Comparison of ENCODE assay signal across 11 mouse cellular contexts in genomic region chr5:124021701-124022100, GRCm38 (mm10). TPM values are rescaled to one million over a fixed set of nuclear protein-coding genes. Genes with fewer than 3 reads are reported as not detected.
DNase-seq lines count a peak whose midpoint lies in the region; ATAC-seq lines count a peak whose summit lies in the region.
"Had no signal": no experiment of that assay in that cellular context is flagged by ENCODE, and none has a peak within 500 bp of the region (broad histone marks: within the 10 kb centered on the region; RNA-seq: fewer than 3 reads in every experiment).

No protein-coding gene starts in this region.

- H3K4me3 ChIP-seq in lung, embryonic 16.5 days (ENCODE audit: low read length), result no peak overlapping the region
- no peak overlapping the region for H3K4me3 ChIP-seq in liver, embryonic 11.5 days (ENCODE audit: low read depth, low read length)
- H3K4me3 ChIP-seq: limb, embryonic 12.5 days; midbrain, embryonic 13.5 days had no signal

- no peaks in the 10 kb centered on the region for H3K9me3 ChIP-seq in lung, embryonic 16.5 days (ENCODE audit: control insufficient read depth, low read length)
- no peaks in the 10 kb centered on the region for H3K9me3 ChIP-seq in liver, embryonic 11.5 days (ENCODE audit: control insufficient read depth, low read length)
- H3K9me3 ChIP-seq: limb, embryonic 12.5 days; midbrain, embryonic 13.5 days had no signal

- no peaks in the 10 kb centered on the region for H3K27me3 ChIP-seq in lung, embryonic 16.5 days (ENCODE audit: control insufficient read depth, insufficient read depth, low read depth, low read length)
- H3K27me3 ChIP-seq in liver, embryonic 11.5 days (replicated peaks; ENCODE audit: control insufficient read depth, insufficient read depth, low read length), result no peaks in the 10 kb centered on the region
- H3K27me3 ChIP-seq: limb, embryonic 12.5 days; midbrain, embryonic 13.5 days had no signal

- WGBS in lung, embryonic 16.5 days, result 86% methylated on average over 11 of the region's 11 CpGs
- WGBS in liver, embryonic 11.5 days, result 73% methylated on average over 11 of the region's 11 CpGs

- no peak for ATAC-seq in lung, embryonic 16.5 days (ENCODE audit: low read depth)
- no peak for ATAC-seq in liver, embryonic 11.5 days (replicated peaks; ENCODE audit: low FRiP score)
- ATAC-seq: midbrain, embryonic 13.5 days had no signal

- H3K4me1 ChIP-seq in lung, embryonic 16.5 days (replicated peaks; ENCODE audit: control insufficient read depth, insufficient read depth, low read length), result peaks cover 64% of the 10 kb centered on the region
- peaks cover 95% of the 10 kb centered on the region for H3K4me1 ChIP-seq in liver, embryonic 11.5 days (replicated peaks; ENCODE audit: control insufficient read depth, insufficient read depth, low read length)

- H3K4me2 ChIP-seq in lung, embryonic 16.5 days (ENCODE audit: low read depth, low read length), result no peak overlapping the region
- peak overlapping the region; percentile 51 for H3K4me2 ChIP-seq in liver, embryonic 11.5 days
- H3K4me2 ChIP-seq: limb, embryonic 12.5 days; midbrain, embryonic 13.5 days had no signal

- H3K9ac ChIP-seq in lung, embryonic 16.5 days (ENCODE audit: low read length), result no peak overlapping the region
- H3K9ac ChIP-seq in liver, embryonic 11.5 days (ENCODE audit: low read depth, low read length), result peak overlapping the region; percentile 41; the same call in 1 of the 2 replicates
- H3K9ac ChIP-seq: limb, embryonic 12.5 days; midbrain, embryonic 13.5 days had no signal

- peak overlapping the region; percentile 68; the same call in 1 of the 2 replicates for H3K27ac ChIP-seq in lung, embryonic 16.5 days (ENCODE audit: low read length)
- H3K27ac ChIP-seq in liver, embryonic 11.5 days (ENCODE audit: low read depth, low read length), result peak overlapping the region; percentile 41
- H3K27ac ChIP-seq: limb, embryonic 12.5 days had no signal

- no peaks in the 10 kb centered on the region for H3K36me3 ChIP-seq in lung, embryonic 16.5 days (ENCODE audit: control insufficient read depth, insufficient read depth, low read length)
- H3K36me3 ChIP-seq in liver, embryonic 11.5 days (ENCODE audit: control insufficient read depth, insufficient read depth, low read length), result peaks cover 6% of the 10 kb centered on the region; the same call in 1 of the 2 replicates

- DNase-seq in cerebellum, postnatal 25 days, result peak; percentile 12 to 16
- DNase-seq in cerebellum, postnatal 14 days, result no peak
- DNase-seq in lung, postnatal 25 days (ENCODE audit: low spot score), result no peak
- DNase-seq in liver, embryonic 11.5 days (ENCODE audit: low spot score), result no peak
- peak; percentile 76 for DNase-seq in retina, embryonic 14.5 days (ENCODE audit: low spot score)
- DNase-seq in kidney, adult 11 months, result no peak
- no peak for DNase-seq in thymus, adult 18-20 months
- DNase-seq: kidney, postnatal 10 days had no signal

RNA-seq across cellular contexts. Expression of gene Vps37b, which starts 10.4 kb away (rescaled TPM):
- polyA plus RNA-seq in lung, embryonic 16.5 days (2015; fragmentation: Nextera tagmentation; extraction: Ambion mirVana), result 39.2 and 41.6 TPM in 2 replicates
- 31.3 TPM in 2 replicates for polyA plus RNA-seq in liver, embryonic 11.5 days (2014; fragmentation: Nextera tagmentation; extraction: Ambion mirVana)

RNA-seq across cellular contexts. Expression of gene Hip1r, which starts 48.3 kb away (rescaled TPM):
- 13.8 and 14.5 TPM in 2 replicates for polyA plus RNA-seq in lung, embryonic 16.5 days (2015; fragmentation: Nextera tagmentation; extraction: Ambion mirVana)
- polyA plus RNA-seq in liver, embryonic 11.5 days (2014; fragmentation: Nextera tagmentation; extraction: Ambion mirVana), result 20.2 and 20.6 TPM in 2 replicates

Comparison
In these comparisons a context has a peak if more than half of its experiments do, and no peak if none do; other contexts are left out.
1. DNase-seq: peak in cerebellum, postnatal 25 days (2 of 2) and retina, embryonic 14.5 days (single experiment); none in cerebellum, postnatal 14 days (0 of 2), lung, postnatal 25 days (single experiment), liver, embryonic 11.5 days (single experiment), kidney, adult 11 months (single experiment) and thymus, adult 18-20 months (0 of 2).